Mouse (Mus musculus) G1E-ER4 (cell line): ENCODE measurements around the gene Cylc2. TPM values are rescaled to one million over a fixed set of nuclear protein-coding genes. Genes with fewer than 3 reads are reported as not detected.

Experiments used
- GATA1 ChIP-seq: IDR thresholded peaks from one replicate; pipeline ENCODE4 v1.8.0; 2012; ENCODE audit warnings: low read length, inconsistent platforms
- polyA plus RNA-seq: library from polyadenylated mRNA; stranded (reverse); fragments of >175 nt; gene quantifications from 2 replicates; pipeline ENCODE4 v1.2.3, GENCODE M21; 2012

Cylc2 gene
- polyA plus RNA-seq = not detected in 2 replicates

DNA sequence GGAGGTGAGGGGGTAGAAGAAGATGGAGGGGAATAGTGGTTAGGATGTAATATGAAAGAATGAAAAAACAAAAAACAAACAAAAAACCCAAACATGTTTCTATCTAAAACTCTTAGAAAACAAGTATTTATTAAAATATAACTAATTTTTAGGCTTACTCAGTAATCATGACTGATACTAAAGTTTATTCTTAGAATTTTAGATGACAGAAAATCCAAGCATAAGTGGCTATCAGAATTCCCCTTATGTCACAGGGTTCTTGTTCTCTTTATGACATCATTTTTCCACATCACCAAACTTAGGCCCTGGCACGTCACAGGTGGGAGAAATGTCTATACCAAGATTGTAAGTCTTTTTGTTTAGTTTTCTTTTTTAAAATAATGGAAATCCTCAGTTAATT lies at the start of gene Cylc2:
Gene Cylc2 (plus strand): TSS at position 301 of the 400 bp plus-strand sequence.
- no peak for TF ChIP-seq GATA1
